Mouse (Mus musculus): Measurements from ENCODE around the gene D630003M21Rik.

- no peak for TF ChIP-seq CTCF (IDR thresholded peaks at IDR 0.05; ENCODE audit: control insufficient read depth, insufficient read depth, insufficient replicate concordance, low read depth, low read length)
- TF ChIP-seq POLR2A (IDR thresholded peaks at IDR 0.05; ENCODE audit: control insufficient read depth, low read depth, low read length): no peak
Measured at GRCm38 (mm10) chr2:158174958-158175357, 54.1 kb downstream of the D630003M21Rik start.
